Mouse (Mus musculus): Measurements from ENCODE around the gene March4.

March4 gene

DNA sequence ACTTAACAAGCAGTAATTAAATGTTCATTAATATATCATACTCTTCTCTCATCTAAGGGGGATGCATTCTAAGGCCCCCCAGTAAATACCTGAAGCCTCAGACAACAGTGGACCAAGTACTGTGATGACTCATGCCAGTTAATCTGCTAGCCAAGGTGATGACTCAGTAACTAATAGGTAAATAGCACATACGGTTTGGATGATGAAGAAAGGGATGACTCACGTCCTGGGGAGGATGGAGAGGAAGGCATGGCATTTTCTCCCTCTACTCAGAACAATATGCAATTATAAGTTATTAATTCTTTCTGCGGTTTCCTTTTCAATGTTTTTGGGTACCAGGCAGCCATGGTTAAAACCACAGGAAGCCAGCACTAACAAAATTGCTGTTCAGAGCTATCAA, 87.0 kb downstream of the March4 start:
- no peak for DNase-seq (ENCODE audit: low spot score)

DNA sequence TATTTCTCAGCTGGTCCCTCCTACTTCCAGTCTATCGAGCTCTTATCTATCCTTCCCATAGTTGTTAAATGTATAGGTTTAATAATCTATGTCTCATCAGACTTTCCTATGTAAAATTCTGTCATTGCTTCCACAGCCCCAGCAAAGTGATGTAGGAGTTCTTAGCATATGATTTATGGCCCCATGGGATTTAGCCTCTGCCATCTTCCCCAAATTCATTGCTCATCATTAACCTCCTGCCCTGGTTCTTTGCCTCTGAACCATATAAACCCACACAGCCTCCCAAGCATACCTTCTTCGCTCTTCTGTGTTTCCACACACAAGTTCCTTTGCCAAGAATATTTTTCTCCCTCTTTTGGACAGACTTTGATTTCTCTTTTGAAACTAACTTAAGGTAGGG, 94.0 kb downstream of the March4 start:
- no peak for DNase-seq (ENCODE audit: low spot score)

DNA sequence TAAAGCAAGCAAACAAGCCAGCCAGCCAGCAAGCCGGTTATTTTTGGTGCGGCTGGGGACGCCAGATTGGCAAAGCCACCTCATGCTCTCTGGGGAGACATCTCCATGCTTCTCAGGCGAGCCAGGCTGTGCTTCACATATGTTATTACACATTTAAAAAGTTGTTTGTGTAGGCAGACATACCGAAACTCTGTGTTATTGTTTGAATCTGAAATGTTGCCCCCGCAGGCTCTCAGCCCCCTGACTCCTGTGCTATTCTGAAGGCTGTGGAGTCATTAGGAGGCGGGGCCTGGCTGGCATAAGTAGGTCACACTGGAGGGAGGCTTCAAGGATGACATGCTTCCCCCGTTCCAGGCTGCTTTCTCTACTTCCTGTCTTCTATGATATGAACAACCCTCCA, 97.6 kb downstream of the March4 start:
- DNase-seq (ENCODE audit: low spot score): no peak

DNA sequence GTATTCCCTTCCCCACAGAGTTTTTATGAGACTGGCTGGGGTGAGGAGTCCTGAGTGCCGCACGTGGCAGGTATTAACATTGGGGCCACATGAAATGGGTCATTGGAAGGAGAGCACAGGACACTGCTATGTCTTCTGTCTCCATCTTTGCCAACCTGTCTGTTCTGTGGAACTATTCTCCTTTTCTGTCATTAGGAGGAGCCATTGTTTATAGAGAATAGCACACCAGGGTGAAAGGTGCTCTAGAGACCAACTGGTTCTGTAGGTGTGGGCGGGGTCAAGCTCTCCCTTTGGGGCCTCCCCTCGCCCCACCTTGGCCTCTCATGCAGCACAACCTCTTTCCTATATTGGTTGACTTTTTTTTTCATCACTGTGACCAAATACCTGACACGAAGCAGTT, 99.8 kb downstream of the March4 start:
- DNase-seq (ENCODE audit: low spot score): no peak

DNA sequence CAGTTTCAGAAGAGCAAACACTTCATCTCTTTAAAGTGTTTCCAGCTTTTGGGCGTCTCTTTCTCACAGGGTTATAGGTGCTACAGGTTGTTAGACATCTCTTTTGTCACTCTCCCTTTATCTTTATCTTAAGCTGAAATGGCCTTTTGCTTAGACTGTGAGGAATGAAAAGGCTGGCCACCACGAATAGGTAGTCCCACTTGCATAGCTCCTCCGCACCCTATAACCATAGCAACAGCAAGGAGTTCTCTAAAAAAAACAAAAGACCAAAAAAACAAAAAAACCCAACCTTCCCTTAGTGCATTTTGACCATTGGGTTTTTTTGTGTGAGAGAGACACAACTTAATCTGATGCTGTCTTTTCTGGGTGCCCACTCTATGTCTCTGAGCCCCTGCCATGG, 102.2 kb downstream of the March4 start:
- no peak for DNase-seq (ENCODE audit: low spot score)

DNA sequence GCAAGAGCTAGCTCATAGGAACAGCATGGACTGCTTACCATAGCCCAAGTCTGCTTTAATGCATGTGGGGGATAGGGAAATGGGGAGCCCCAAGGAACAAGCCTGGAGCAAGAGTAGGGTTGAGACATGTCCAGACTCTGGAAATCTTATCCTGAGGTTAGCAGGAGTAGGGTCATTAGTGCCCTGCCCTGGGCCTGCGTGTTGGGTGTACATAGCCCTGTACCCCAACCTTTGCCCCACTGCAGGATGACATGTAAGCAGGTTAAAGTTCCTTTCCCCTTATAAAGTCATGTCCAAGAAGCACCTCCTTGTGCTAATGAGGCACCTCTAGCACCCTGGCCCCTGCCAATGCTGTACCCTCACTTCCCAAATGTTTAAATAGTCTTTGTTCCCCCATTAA, 104.2 kb downstream of the March4 start:
- no peak for DNase-seq (ENCODE audit: low spot score)

DNA sequence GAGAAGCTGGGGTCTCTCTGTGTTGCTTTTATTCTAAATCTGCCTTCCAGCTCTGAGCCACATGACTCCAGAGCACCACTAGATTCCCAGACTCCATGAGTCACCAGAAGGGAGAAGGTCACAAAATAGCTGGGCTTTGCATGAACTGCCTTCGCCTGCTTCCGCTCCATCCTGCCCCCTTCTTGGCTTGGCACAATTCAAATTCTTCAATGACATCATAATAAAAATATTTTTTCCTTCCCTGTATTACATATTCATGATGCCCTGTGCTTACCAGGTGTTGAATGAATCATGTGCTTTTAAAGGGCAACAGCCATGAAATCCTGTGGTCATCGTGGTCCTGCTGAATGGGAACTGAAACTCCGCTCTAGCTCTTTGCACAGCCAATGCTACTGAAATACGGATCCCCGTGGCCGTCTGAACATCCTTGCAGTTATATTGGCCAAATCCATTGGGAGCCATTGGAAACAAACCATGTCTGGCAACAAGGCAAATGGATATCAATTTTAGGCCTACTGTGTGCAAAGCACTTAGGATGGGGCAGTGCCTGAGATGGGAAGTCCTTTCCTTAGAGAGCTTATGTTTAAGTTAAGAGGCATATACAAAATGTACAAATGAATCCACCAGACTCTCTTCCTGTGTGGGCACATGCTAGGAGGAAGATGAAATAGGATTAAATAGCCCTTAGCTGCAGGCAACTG, 107.5 kb downstream of the March4 start:
- DNase-seq (ENCODE audit: low spot score): no peak

DNA sequence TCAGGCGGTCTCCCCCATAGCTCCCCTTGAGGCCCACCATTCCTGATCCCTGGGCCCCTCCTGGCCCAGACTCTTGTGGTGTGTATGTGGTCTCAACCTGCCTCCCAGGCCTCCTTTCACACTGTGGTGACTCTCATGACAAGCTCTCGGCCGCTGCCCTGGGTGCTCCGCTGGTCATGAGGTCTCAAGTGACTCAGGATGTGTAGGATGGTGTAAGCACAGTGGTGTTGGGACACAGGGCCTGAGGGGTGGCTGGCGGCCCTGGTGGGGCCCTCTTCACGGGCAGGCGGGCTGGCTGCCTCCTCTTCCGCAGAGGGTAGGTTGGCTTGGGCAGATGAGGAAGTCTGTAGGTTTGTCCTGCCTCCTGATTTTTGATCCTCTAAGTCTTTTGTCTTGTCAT, 108.2 kb downstream of the March4 start:
- no peak for DNase-seq (ENCODE audit: low spot score)

DNA sequence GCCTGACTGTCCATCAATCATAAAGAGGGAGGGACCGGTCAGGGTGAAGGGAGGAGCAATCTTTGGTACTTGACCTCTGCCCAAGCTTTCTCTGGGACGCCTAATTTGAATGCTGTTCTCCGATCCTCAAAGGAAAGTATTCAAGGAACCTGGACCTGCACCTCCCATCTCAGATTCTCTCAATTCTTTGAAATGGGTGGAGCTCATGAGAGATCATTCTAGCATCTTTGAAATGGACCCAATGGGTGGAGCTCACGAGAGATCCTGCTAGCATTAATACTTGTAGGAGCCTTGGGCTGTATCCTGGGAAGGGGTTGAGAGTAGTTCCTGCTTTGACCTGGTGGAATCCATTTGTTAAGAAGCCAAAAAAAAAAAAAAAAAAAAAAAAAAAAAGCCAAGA, 110.3 kb downstream of the March4 start:
- no peak for DNase-seq (ENCODE audit: low spot score)

DNA sequence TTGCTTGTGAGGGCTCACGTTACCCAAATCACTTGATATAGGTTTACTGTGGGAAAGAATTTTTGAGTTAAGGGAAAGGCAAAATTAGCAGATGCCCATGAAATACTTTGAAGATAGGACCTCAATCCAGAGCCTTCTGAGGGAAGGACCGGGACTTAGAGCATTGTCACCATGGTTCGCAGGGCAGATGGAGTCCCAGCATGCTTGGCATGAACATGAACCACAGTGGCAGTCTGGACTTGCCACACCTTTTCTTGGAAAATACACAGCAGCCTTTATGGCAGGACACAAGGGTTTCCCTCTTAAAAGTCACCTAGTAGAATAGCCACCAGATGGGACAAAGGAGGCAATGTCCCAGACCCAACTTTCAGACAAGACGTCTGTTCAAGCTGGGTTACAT, 114.6 kb downstream of the March4 start:
- DNase-seq (ENCODE audit: low spot score): no peak

DNA sequence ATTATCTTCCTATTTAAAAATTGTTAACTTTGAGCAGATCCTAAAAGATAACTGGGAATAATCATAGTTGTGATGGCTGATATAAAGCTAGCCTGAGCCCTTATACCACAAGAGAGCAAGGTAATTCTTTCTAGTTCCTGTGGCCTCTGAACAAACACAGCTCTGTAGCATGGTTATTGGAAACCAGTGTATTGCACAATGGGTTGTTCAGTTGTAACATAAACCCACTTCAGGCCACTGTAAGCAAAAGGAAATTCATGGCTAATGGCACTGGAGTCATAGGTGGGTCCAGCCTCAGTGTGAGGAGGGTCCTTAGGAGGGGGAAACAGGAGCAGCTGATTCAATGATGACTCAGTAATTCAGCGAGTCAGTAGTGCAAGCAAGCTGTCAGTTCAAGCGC, 116.5 kb downstream of the March4 start:
- DNase-seq (ENCODE audit: low spot score): no peak

DNA sequence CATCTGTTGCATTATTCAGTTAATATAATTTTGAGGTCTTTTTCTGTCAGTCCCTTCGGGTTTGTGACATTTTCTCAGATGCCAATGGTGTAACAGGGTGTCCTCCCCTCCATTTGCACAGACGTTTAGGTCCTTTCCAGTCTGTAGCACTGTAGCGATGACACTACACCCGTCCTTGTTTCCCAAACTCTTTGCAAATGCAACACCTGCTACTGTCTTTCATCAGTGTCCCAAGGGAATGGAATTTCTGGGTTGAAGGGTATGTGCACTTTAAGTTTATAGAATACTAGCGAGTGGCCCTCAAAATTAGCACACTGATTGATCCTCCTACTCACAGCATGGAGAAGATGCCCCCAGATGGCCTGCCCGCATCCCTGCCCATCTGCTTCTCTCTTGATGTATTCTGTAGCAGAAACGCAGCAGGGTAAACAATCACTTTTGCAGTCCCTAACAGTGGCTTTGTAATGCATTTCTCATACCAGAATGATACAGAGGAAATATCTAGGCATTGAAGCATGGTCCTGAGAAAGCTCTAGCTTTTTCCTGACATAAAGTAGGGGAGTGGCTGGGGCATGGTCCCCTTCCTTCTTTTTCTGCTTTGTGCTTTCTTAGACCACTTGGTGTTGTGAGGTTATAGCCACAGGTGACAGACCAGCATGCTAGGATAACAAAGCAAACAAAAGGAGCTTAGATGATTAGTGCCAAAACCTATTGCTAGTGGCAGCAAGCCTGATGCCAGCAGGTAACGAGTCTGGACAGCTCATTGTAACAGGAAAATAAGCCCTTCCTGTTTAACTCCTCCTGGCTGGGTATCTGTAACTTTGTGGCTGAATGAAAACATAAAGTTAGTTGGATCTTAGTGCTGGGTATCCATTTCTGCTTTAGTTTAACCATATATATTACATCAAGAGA, 117.7 kb downstream of the March4 start:
- no peak for DNase-seq (ENCODE audit: low spot score)

DNA sequence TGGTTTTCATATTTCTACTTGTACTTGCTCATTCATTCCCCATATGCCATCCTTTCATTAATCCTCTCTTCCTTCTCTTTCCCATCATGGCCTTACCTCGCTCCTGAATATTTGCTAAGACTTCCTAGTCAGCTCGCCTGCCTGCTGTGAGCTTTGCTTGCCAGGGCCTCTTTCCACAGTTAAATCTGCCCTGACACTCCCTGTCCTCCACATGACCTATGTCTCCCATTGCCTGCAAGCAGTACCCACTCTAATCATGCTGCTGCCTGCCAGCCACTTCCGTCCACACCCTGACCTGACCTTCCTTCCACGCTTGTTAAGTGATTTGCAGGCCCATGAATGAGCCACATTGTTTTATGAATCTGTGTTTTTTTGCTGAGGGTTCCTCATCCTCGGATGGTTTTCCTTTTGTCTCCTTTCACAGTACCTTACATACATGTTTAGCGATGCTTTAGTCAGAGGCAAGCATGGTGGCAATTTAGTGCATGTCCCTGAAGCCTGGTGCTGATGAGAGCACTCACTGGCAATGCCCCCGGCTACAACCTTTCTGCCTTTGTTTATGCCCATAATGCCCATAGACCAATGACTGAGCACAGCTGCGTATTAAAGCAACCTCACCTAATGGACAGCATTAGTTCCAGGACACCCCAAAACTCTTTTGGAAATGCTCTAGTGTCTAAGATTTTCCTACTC, 122.0 kb downstream of the March4 start:
- no peak for DNase-seq (ENCODE audit: low spot score)

DNA sequence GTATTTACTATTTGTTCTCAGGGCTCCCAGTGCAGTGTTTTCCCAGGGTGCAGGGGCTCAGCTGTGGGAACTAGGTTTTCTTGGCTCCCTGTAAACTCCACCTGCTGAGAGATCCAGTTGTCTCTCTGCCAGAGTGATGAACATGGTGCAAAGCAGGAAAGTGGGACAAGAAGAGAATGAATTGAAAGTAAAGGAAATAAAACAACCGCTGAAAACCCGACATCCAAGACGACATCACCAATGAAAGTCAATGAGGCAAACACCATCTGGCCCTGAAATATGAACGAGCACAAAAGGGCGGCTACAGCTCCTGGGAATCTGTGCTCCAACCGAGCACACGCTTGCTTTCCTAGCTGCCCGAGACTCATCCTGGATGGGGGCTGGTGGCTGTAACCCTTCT, 122.6 kb downstream of the March4 start:
- DNase-seq (ENCODE audit: low spot score): no peak

DNA sequence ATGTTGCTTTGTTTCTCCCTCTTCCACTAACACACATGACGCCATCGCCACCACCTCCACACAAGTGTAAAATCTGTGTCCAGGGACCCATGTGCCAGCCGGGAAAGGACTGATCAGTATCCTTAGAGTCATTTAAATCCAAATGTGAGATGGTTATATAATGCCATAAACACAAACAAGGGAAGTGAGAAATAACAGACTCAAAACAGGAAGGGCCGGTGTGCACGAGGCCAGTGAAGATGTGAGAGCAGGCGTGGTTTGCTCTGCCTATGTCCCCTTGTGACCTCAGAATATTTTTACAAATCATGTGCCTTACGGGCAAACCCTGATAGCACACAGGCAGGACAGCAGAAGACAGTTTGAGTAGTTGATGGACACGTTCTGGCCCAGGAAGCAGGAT, 123.5 kb downstream of the March4 start:
- no peak for DNase-seq (ENCODE audit: low spot score)

DNA sequence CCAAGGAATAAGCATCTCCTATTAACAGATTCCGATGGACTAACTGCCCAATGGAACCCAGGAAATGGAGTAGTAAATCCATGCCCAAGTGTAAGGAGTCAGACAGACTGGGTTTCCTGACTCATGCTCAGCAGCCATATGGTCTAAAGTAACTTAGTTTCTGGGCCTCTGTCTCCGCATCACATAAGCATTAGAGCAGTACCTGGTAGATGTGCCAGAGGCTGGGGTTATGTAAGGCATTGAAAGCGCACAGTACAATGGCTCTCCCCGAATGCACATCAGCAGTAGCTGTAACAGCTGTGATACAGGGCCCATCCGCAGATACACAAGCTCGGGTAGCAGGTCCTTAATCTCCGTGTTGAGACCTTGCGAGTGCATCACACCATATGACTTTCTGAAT, 125.6 kb downstream of the March4 start:
- no peak for DNase-seq (ENCODE audit: low spot score)

DNA sequence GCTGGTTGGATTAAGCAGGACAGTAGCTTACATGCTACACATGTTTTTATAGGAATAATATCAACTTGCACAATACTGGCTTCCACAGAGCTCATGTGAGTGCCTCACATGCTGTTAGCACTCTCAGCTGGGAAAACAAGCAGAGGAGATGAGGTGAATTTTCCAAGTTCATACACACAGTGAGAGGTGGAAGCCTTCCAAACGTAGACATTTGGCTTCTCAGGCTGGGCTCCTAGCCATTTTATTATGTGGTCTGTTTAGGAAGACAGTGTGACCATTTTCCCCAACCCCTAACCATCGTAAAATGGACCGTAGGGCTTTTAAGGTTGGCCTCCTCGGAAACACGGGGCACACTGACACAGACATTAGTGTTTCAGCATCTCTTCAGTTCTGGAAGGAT, 126.8 kb downstream of the March4 start:
- no peak for DNase-seq (ENCODE audit: low spot score)

DNA sequence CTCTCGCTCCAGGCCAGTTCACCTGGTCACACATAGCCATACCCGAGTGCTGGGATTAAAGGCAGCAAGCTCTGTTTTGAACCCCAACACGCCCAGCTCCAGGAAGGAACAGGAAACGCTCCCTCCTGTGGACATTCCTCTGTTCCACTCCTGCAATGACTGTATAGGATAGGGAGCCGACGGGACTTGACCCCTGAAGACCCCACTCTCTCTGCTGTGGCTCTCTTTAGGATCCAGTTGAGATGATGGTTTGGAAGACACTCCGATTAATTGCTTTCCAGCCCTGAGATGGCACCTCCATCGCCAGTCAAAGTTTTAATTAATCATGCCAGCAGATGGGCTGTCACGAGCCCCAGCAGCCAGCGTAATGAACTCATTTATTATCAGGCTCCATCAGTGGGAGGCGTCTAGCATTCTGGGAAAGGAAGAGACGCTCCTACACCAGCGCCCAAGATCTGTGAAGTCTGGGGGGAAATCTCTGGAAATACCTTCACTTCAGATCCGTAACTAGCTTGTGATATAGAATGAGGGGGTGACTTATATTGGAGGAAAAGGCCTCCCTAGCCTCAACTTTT, 130.1 kb downstream of the March4 start:
- DNase-seq (ENCODE audit: low spot score): no peak

DNA sequence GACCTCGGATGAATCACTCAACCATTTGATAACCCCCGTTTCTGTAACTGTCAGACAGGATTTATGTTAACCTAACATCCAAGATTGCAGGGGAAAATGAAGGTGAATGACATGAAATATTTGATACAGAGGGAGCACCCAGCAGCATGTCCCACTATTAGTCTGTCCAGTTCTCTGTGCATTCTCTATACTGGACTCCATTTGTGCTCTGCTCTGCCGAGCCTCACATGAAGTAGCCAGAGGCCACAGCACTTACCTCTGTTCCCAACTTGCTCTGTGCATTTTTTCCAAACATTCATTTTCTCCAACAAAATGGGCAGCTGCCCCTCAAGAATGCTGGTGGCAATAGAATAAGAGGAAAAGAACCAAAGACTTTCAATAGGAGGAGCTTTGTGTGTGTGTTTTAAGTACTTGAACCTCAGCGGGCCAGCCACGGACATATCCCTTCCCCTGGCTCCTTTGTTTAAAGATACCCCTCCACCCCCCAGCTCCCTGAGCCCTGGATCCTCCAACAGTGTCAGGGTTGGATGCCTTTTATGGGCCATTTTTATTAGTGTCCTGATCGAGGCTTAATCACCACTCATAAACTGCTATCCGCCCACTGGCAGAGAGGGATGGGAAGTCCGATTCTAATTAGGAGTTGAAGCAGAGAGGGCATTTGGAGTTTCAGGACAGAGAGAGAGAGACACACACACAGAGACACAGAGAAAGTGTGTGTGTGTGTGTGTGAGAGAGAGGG, 135.2 kb downstream of the March4 start:
- no peak for DNase-seq (ENCODE audit: low spot score)

DNA sequence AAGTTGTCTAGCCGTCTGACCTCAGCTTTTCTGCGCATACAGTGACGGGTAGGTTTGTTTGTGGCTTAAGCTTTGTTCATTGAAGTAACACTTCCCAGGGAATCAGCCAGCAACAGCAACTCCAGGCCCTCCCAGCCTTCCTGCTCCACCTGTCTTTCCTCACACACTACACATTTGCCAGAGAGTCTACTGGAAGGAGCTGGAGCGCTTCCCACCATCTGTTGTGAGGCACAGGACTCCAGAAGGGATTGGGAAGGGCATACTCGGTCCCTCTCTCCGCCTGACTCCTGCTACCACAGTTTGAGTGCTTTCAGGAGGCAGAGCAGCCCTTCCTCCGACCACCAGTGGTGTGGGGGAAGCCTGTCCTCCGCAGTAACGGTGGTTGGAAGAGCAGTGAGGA, 136.1 kb downstream of the March4 start:
- DNase-seq (ENCODE audit: low spot score): no peak

DNA sequence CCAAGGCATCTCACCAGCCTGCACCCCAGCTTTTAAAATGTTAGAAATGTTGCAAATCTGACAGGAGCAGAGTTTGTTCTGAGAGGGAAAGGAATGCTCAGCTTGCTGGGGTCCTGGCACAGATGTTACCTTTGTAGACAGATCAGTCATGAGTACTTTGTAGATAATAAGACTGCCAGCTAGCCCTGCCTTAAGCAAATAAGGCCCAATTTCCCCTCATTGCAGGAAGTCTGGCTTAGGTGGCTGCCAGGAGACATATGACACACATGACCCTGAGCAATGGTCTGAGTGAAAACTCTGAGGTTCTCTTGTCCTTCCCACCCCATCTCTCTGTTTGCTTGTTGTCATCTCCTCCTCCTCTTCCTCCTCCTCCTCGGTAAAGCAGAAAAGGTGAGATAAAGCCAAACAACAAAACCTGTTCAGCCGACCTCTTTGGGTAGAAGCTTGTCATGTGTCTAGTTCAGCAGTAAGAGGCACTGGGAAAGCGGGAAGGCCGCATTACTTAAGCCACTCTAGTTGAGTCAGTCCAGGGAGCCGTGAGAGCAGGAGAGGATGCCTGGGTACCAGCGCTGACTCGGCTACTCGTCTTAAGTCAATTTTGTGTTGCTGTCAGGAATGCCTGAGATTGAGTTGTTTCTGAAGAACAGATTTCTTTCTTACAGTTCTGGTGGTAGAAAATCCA, 136.9 kb downstream of the March4 start:
- no peak for DNase-seq (ENCODE audit: low spot score)

Data from ovary, postnatal 36 days (tissue).